Mouse (Mus musculus): ENCODE measurements around the gene Slc25a22. TPM values are rescaled to one million over a fixed set of nuclear protein-coding genes. Genes with fewer than 3 reads are reported as not detected.
A peak's percentile ranks its signal among the peaks of the same experiment; 100 is the strongest.

Slc25a22 gene
- total and polyA plus RNA-seq, 3 experiments, result 6.5 to 31.5 (median 16.1) TPM

DNA sequence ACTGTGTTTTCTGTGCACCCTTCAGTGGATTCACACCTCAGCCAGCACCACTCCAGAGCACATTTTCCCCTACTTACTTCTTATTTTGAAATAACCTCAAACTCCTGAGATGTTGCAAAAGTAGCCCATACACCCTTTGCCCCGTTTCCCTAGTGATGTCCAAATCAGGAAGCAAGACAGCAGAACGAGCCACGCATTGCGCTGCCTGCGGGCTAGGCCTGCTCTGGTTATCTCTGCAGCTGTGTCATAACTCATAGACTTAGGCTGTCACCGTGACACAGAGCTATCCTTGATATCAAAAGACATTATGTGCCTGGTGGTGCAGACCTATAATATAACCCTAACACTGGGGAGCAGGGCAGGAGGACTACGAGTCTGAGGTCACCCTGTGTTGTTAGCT lies 43.5 kb downstream of the Slc25a22 start:
- no peak overlapping the region for H3K9ac ChIP-seq (ENCODE audit: insufficient read depth, low read depth)
- no peak overlapping the region for H3K27ac ChIP-seq (ENCODE audit: insufficient read depth, low read depth)
- peaks cover 7% of the 10 kb centered on the region for H3K27me3 ChIP-seq (replicated peaks)
- in situ Hi-C loops (cut with MboI; ENCODE audit: low pct_ligation_motif_present, low pct_unique_long_range_greater_than_20kb, low sequenced_read_pairs), result no loop called here
- H3K4me3 ChIP-seq (replicated peaks in 1 of 3; ENCODE audit: low read depth in 2 of 3, low read length in 2 of 3, poor library complexity in 1 of 3), result no peak overlapping the region
- H3K36me3 ChIP-seq (replicated peaks in 1 of 2; ENCODE audit: control insufficient read depth in 1 of 2, insufficient read depth in 1 of 2, low read length in 1 of 2), result peaks cover 23 to 37% of the 10 kb centered on the region in 2 experiments
- no peak for TF ChIP-seq BHLHE40 (IDR thresholded peaks at IDR 0.05; ENCODE audit: low read depth, low read length)
- TF ChIP-seq MYC (IDR thresholded peaks at IDR 0.05; ENCODE audit: low read depth, low read length), result no peak
- no peak for TF ChIP-seq ELF1 (IDR thresholded peaks at IDR 0.05; ENCODE audit: low read depth, low read length)
- TF ChIP-seq CHD1 (IDR thresholded peaks at IDR 0.05; ENCODE audit: low read depth, low read length), result no peak
- TF ChIP-seq RAD21 (IDR thresholded peaks at IDR 0.05; ENCODE audit: low read depth, low read length), result no peak
- no peak for TF ChIP-seq JUN (IDR thresholded peaks at IDR 0.05; ENCODE audit: insufficient read depth, low read depth, low read length)
- no peak for TF ChIP-seq MAX (IDR thresholded peaks at IDR 0.05; ENCODE audit: low read length)
- TF ChIP-seq SMC3 (IDR thresholded peaks at IDR 0.05; ENCODE audit: low read depth, low read length), result no peak
- no peak for TF ChIP-seq ZMIZ1 (IDR thresholded peaks at IDR 0.05; ENCODE audit: low read depth, low read length)
- no peak for TF ChIP-seq TCF12 (IDR thresholded peaks at IDR 0.05; ENCODE audit: low read depth, low read length)
- TF ChIP-seq JUND (conservative IDR thresholded peaks at IDR 0.05; ENCODE audit: low read depth, low read length), result no peak
- no peak for TF ChIP-seq GABPA (IDR thresholded peaks at IDR 0.05; ENCODE audit: insufficient replicate concordance, low read depth, low read length)
- no peaks in the 10 kb centered on the region for H3K9me3 ChIP-seq (replicated peaks; ENCODE audit: low read length)
- H3K4me2 ChIP-seq (ENCODE audit: insufficient read depth, low read depth, poor library complexity, severe bottlenecking), result no peak overlapping the region
- dilution Hi-C loops (cut with MboI; ENCODE audit: extremely low pct_ligation_motif_present, extremely low pct_unique_long_range_greater_than_20kb, low sequenced_read_pairs), result no loop called here
- H3K79me2 ChIP-seq (replicated peaks; ENCODE audit: control insufficient read depth, extremely low read depth, insufficient read depth, poor library complexity, severe bottlenecking), result peaks cover 18% of the 10 kb centered on the region
- no peak for DNase-seq (ENCODE audit: extremely low read depth)
- H3K4me1 ChIP-seq (ENCODE audit: control insufficient read depth in 1 of 2, insufficient read depth in 2 of 2), result peaks cover 4 to 31% of the 10 kb centered on the region in 2 experiments

DNA sequence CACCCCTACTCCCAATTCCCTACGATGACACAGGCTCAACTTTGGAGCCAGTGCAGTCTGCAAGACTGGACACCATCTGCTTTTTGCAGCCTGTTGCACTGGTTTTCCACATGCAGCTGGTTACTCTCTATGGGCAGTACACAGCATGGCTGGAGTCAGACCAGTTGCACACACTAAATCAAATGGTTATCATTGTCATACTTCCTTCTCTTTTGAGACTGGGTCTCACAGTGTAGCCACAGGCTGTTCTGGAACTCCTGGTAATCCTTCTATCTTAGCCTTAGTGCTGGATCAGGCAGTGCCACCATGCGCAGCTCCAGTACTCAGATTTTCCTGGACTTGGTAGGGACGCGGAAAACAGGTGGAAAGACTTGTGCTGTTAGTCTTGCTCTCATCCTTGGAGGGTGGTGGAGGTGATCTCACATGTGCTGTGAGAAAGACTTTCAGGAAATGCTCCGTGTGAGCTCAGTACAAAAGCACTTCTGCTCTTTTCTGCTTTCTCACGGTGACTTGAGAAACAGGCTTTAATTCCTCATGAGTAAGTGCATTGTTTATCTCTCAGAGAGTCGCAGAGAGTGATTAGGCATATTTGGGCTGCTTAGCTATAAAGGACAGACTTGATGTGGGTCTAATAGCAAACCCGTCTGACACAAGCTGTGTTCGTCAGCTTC lies 45.0 kb downstream of the Slc25a22 start:
- TF ChIP-seq UBTF (IDR thresholded peaks at IDR 0.05; ENCODE audit: low read depth, low read length), result 0 out of 2 replicates have a peak, but pooled peaks have one; percentile 3
- peak; percentile 19; the same call in 1 of the 2 replicates for TF ChIP-seq MAX (IDR thresholded peaks at IDR 0.05; ENCODE audit: low read length)
- TF ChIP-seq MAFK (IDR thresholded peaks at IDR 0.05; ENCODE audit: insufficient replicate concordance, low read length), result no peak
- peaks cover 12 to 23% of the 10 kb centered on the region in 2 experiments for H3K36me3 ChIP-seq (replicated peaks in 1 of 2; ENCODE audit: control insufficient read depth in 1 of 2, insufficient read depth in 1 of 2, low read length in 1 of 2)
- DNase-seq (ENCODE audit: extremely low read depth), result no peak

More for the DNA sequence above, 45.0 kb downstream of the Slc25a22 start:
- Histone ChIP-seq H3K9me3 (replicated peaks; ENCODE audit: low read length) (no peaks in the 10 kb centered on the region), H3K27ac (ENCODE audit: insufficient read depth, low read depth) (no peak overlapping the region), H3K4me3 (replicated peaks in 1 of 3; ENCODE audit: low read depth in 2 of 3, low read length in 2 of 3, poor library complexity in 1 of 3) (peak overlapping the region; percentile 68 to 79 (median 76)), H3K27me3 (replicated peaks) (peaks cover 7% of the 10 kb centered on the region), H3K9ac (ENCODE audit: insufficient read depth, low read depth) (peak overlapping the region; percentile 29), H3K4me2 (ENCODE audit: insufficient read depth, low read depth, poor library complexity, severe bottlenecking) (peak overlapping the region; percentile 52), H3K4me1 (ENCODE audit: control insufficient read depth in 1 of 2, insufficient read depth in 2 of 2) (peaks cover 4 to 33% of the 10 kb centered on the region in 2 experiments), H3K79me2 (replicated peaks; ENCODE audit: control insufficient read depth, extremely low read depth, insufficient read depth, poor library complexity, severe bottlenecking) (peaks cover 18% of the 10 kb centered on the region)
- dilution Hi-C loops (cut with MboI; ENCODE audit: extremely low pct_ligation_motif_present, extremely low pct_unique_long_range_greater_than_20kb, low sequenced_read_pairs) (no loop called here), in situ Hi-C loops (cut with MboI; ENCODE audit: low pct_ligation_motif_present, low pct_unique_long_range_greater_than_20kb, low sequenced_read_pairs) (no loop called here)

Measured in CH12.LX (cell line).